Mouse (Mus musculus): ENCODE data around the gene Wbp2. TPM values are rescaled to one million over a fixed set of nuclear protein-coding genes. Genes with fewer than 3 reads are reported as not detected.
"Not testable (repeated sequence)": the region's sequence is repeated elsewhere in the genome, so short reads cannot be mapped to it uniquely, and the experiment has no call there.

The Wbp2 gene
- total RNA-seq, 1 experiment from 2014 or later = 195 TPM

DNA sequence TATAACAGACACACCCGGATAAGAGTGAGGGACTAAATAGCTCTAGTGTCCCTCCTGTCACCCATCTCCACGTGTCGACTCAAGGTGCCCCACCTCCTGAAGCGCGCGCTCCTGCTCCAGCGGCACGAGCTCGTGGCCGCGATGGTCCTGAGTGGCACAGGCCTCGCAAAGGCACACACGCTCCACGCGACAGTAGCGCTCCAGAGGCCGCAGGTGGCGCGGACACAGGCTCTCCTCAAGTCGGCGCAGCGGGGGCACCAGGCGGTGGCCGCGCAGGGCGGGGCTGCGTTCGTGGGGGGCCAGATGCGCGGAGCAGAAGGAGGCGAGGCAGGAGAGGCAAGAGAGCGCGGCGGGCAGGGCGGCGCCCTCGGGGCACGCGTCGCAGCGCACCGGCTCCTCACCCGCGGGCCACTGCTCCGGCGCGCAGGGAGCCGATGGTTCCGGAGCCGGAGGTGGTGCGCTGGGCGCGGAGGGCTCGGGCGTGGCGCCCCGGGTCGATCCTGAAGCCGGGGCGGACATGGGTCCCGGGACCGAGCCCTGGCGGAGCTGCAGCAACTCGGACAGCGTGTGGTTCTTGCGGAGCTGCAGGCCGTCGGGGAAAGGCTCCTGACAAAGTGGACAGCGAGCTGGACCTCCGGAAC, 22.8 kb upstream of the Wbp2 start:
- DNase-seq = no peak

DNA sequence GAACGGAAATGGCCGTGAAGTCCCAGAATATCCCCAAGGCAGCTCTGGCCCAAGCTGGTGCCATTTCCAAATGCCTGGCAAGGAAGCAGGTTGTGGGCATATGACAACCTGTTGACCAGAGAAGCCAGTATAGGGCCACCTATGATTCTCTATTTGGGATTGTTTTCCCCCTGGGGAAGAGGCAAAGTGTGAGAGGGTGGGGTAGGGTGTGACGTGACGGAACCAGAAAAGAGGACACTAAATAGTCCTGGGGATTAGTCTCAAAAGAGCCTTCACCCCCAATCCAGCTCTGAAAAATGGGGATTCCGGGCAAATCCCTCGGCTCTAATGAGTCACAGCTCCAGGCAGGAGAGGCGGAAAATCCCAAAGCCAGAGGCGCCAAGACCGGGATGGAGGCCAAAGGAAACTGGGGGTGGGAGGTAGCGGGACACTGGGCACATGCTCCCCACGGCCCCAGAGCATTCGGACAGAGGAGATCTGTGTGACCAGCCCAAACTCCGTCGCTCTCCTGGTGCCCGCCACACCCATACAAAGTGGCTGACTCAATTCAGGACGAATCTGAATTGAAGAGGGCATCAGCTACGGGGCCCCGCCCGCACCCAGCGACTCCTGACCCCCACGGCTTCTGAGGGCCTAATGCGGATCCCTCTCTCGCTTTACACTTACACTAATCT, 21.8 kb upstream of the Wbp2 start:
- DNase-seq = peak; percentile 66

DNA sequence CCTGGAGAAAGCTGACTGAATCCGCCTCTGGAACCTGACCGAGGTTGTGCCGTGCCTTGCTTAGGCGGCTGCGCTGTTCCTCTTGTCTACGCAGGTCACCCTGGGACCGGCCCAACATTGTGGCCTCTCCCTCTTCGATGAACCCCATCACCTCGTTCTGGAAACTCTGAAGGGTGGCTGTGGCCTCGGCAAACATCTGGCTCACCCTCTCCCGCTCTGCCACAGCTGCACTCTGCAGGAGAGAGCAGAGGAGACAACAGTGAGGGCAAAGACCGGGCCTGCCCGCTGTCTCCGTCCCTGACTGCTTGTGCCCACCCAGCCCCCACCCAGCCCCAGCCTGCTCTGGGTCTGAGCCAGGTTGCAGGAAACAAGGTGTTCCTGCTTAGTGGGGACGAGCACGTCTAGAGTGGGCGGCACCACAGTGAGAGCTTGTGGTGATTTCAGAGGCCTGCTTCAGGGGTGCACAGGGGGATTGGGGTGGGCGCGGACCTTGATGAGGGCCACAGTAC, 21.0 kb upstream of the Wbp2 start:
- DNase-seq = no peak

DNA sequence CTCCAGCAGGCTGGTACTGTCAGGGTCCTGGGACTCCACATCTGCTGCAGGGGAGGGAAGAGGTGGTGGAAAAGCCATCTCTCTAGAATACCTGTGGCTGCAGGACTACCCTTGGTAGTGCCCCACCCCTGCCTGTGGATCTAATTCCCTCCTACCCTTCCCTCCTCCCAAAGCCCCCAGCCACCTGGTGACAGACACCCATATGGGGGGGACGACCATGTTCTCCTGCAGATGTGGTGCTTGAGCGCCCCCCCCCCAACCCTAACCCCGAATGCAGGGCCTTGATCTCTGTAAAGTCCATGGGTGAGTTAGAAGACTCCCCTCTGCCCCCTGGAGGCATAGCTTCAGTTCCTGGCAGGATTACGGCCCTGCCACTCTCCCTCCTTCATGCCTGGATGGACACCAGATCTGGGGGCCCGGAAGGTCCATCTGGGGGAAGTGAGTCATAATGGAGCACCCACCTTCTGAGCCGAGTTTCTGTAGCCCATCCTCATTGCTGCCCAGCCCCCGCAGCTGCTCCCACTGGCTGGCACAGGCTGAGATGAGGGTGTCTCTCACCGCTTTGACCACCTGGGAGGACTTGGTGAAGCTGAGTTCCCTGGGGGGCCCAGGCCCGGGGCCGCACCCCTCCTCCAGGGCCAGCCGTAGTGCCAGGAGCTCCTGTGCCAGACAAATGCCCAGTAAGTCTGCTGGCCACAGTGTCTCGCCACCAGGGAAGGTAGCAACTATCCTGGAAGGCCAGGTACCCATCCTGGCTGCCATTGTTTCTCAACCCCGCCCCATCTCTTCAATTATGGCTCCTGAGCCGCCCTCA, 20.4 kb upstream of the Wbp2 start:
- DNase-seq = no peak

DNA sequence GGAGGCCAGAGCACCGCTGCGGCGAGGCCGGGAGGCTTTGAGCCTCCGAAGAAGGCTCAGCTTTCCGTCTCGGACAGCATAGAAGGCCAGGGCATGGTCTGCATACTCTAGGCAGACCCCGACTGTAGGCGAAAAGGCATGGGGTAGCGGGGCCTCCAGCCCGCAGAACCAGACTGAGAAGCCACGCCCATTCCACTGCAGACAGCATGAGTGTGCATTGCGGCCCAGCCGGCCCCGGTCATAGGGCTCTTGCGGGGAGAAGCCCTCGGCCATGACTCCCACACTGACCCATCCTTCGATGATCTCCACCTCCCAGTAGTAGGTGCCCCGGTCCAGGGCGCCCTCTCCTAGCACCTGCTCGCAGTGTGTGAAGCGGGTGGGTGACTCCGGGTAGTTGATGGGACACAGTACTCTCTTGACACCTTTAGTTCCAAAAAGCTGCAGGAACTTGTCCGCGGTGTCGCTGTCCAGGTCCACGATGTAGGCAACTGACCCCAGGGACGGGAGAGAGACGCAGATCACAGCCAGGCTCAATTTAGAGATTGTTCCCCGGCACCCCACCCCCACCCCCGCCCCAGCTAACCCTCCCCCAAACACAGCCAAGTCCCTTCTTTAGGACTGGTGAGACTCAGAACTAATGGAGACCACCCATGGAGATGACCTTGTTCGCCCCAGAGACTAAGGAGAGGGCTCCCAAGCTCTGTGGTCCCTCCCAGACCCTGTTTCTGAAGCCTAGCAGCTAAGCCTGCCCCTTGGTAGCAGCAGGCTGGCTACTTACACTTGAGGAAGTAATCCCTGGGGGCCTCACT, 19.6 kb upstream of the Wbp2 start:
- DNase-seq = no peak

DNA sequence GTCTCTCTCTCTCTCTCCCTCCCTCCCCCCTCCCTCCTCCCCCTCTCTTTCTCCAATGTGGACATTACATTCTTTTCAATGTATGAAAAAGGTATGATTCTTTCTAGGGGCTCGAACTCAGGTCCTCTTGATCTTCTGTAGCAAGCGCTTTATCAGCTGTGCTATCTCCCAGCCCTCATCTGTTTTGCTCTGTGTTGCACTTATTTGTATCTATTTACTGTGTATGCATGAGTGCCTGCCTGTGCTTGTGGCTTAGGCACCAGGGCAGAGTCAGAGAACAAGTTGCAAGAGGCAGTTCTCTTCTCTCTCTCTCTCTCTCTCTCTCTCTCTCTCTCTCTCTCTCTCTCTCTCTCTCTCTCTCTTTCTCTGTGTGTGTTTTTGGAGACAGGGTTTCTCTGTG, 18.3 kb upstream of the Wbp2 start:
- no peak for DNase-seq

DNA sequence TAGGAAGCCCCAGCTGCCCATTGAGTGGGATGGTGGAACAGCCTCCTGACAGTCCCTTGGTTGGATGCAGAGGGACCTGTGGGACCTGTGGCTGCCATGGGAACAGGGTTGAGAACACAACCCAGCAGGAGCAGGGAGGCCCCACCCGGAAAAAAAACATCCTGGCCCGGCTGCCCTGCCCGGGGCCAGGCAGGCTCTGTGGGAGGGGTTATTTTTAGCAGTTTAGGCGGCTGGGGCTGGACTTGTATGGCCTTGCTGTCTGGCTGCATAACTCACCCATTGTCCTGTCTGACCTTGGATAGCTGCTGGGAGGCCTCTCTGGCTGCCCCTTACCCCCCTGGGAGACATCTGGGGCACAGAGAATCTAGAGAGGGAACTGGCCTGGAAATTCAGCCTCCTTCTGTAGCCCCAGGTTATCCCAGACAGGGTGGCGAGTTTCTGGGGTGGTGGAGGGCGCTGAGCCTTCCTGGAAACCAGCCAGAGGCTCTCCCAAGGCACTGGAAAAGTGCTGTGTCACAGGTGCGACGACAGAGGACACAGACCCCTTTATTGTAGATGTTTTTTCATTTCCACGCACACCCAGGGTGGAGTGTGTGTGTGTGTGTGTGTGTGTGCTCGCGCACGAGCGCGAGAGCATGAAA, 17.3 kb upstream of the Wbp2 start:
- DNase-seq = peak; percentile 64

DNA sequence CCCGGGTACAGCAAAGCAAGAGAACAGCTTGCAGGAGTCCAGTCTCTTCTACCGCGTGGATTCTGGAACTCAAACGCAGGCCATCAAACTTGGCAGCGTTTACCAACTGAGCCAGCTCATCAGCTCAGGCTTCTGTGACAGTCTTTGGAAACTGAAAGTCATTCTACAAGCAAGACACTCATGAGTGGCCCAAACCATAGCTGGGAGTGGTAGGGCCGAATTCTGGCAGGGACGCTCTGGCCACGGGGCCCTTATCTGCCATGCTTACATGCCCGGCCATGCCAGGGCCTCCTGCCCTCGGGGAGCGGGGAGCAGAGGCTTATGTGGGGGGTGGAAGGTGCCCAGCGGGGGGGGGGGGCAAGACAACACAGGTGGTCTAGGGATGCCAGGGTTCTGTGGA, 16.8 kb upstream of the Wbp2 start:
- DNase-seq = no peak

DNA sequence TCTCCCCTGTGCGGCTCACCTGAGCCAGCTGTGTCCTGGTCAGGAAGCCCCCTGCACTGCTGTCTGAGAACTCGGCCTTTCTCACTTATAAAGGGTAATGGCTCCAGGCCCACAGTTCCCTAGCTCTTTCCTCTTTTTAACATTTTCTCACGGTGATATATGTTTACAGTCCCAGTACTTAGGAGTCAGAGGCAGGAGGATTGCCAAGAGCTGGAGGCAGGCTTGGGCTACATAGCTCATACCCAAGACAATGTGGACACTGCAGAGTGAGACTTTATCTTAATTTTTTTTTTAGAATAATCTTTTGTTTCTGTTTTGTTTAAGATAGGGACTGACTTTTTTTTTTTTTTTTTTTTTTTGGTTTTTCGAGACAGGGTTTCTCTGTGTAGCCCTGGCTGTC, 15.7 kb upstream of the Wbp2 start:
- no peak for DNase-seq

DNA sequence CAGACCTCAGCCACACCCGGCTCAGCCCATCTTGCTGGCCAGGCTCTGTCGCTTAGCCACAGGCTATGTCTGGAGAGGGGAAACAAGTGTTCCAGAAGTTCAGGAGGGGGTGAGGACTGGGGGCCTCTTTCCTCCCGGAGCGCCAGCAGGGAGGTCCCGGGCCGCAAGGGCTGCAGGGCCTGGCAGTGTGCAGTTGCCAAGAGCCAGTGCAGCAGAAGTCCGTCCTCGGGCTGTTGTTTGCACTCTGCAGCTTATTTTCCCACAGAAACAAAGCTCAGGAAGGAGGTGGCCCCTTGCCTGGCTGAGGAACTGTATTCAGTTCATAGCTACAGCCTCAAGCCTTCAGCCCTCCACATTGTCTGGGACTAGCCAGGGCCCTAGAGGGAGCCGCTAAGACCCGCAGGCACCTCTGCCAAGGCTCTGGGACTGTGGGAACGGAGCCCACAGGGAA, 15.2 kb upstream of the Wbp2 start:
- DNase-seq = no peak

DNA sequence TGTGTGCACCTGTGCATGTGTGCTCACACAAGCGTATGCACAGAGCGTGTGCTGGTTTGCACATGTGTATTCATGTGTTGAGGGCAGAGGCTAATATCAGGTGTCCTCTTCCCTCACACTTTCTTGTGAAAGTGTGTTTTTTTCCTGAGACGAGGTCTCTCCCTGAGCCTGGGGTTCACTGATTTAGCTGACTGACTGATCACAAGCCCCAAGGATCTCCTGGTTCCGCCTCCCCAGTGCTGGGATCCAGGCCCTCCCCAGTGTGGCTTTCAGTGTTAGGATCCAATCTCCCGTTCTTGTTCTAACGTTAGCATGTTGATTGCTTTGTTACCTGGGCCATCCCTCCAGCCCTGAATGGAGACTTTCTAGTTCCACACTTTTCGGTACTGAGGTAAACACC, 14.0 kb upstream of the Wbp2 start:
- no peak for DNase-seq

DNA sequence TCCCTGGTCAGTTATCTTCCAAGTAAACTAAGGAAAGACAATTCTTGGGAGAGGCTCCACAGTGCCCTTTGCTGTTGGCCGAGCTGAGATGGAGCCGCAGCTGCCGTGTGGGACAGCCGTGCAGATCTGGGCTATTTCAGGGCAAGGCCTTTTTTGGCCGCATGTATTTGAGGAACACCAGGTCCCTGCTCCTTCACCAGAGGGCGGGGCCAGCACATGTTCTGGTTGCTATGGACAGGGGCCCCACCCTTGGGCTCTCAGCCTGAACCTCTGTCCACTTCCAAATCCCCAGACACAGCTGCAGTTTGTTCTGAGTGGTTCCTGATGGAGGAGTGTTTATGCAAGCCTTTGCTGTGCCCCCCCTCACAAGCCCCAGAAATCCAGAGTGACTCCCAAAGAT, 13.6 kb upstream of the Wbp2 start:
- no peak for DNase-seq

DNA sequence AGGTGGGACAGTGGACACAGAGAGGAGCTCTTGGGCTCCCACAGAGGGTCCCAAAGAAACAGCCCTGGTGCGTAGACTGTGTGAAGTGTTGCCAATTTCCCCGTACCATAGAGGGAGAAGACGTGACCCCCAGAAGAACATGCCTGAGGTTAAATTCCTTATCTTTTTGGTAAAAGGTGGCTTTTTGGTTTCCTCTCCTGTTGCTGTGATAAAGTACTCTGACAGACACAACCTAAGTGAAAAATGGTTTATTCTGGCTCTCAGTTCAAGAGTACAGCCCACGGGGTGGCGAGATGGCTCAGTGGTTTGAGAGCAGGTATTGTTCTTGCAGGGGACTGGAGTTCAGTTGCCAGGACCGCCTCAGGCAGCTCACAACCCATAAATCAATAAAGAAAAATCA, 12.7 kb upstream of the Wbp2 start:
- DNase-seq = no peak

DNA sequence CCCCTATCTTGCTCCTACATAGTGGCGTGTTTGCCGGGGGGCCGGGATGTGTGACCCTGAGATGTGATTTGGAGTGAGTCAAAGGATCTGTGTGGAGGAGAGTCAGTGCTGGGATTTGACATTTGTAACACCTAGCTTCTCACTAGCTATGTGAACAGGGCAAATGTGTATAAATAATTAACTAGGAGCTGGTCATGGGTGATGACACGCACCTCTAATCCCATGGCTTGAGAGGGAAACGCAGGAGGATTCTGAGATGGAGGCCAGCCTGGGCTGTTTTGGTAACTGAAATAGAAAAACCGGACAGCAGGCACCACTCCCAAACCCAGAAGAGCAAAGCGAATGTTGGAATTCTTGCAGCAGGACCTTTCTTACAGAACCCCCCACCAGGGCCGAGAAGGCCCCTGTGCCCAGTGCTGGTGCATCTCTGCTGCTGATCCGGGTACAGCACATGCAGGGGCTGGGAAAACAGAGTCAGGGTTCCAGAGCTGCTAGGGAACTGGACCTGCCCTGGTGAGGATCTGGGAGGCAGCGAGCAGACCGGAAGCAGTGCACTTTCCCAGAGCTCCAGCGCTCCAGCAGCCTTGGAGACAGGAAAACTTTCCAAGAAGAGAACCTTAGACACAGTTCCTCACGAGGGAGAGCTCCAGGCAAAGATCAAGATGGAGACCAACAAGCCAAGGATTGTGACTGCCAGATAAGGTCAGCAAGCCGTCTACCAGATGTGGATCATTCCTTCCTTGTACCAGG, 12.1 kb upstream of the Wbp2 start:
- no peak for DNase-seq

DNA sequence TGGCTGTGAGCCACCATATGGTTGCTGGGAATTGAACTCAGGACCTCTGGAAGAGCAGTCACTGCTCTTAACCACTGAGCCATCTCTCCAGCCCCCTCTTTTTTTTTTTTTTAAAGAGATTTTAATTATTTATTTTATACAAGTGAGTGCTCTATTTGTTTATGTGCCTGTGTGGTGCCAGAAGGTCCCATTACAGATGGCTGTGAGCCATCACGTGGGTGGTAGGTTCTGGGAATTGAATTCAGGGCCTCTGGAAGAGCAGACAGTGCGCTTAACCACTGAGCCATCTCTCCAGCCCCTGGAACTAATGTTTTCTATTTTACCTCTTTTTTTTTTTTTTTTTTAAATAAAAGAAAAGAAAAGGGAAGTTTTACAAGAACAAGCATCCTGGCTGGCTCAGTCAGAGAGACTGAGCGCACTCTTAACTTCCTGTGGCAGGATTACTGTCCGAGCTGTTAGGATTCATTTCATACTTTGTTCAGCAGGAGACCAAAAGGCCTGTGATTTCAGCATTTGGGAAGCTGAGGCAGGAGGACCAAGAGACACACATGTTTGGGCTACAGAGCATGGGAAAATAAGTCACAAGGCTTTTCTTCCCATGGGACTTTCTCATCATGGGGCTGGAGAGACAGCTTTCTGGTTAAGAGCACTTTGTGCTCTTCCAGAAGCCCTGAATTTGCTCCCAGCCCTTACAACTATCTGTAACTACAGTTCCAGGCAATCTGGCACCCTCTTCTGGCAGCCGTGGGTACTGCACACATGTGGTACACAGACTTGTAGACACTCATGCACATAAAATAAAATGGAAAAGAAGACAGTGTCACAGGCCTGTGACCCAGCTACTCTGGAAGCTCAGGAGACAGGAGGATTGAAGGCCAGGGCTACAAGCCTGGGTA, 9.7 kb upstream of the Wbp2 start:
- no peak for DNase-seq

DNA sequence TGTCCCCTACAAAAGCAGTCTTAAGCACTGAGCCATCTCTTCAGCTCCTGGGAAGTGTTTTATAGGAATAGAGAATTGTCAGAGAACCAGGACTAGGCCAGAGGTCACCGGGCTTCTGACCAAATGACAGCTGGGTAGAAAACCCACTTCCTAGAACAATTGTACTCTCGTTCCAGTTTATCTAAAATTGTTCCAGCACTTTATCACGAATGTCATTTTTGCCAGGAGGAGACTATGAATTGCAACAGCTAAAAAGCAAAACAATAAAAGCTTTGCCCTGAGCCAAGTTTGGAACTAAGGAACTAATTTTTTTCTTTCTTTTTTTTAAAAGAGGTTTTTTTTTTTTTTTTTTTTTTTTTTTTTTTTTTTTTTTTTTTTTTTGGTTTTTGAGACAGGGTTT, 8.8 kb upstream of the Wbp2 start:
- peak; percentile 58 for DNase-seq

DNA sequence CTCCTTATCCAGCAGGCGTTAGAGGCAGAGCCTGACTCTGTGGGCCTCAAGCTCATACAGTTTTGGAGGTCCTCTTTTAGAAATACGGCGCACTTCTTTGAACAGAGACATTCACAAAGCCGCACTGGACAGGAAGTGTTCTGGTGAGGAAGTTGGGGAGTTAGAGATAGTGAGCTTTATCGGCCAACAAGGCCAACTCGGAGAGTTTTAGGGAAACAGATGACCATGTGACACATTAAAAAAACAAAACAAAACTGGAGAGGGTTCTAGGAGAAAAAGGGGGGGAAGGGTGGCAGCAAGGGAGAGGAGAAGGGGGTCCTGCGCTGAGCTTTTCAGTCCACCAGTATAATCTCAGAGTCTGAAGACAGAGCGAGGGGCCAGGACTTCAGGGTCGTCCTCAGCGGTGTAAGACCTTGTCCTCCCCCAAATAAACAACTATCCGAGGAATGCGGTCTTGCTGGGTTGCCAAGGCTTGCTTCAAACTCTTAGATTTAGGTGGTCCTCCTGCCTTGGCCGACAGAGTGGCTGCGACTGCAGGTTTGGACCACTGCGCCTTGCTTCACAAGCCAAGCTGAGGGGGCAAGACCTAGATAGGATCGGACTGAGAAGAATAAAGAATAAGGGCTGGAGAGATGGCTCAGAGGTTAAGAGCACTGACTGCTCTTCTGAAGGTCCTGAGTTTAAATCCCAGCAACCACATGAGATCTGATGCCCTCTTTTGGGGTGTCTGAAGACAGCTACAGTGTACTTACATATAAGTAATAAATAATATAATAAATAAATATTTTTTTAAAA, 7.2 kb upstream of the Wbp2 start:
- no peak for DNase-seq

DNA sequence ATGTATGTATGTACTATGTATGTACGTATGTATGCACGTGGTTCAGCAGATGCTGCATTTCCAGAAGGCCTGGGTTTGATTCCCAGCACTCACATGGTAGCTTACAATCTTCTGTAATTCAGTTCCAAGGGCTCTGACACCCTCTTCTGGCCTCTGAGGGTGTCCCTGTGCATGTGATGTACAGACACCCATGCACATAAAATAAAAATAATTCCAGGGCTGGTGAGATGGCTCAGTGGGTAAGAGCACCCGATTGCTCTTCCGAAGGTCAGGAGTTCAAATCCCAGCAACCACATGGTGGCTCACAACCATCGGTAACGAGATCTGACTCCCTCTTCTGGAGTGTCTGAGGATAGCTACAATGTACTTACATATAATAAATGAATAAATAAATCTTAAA, 6.2 kb upstream of the Wbp2 start:
- not testable (repeated sequence) for DNase-seq

DNA sequence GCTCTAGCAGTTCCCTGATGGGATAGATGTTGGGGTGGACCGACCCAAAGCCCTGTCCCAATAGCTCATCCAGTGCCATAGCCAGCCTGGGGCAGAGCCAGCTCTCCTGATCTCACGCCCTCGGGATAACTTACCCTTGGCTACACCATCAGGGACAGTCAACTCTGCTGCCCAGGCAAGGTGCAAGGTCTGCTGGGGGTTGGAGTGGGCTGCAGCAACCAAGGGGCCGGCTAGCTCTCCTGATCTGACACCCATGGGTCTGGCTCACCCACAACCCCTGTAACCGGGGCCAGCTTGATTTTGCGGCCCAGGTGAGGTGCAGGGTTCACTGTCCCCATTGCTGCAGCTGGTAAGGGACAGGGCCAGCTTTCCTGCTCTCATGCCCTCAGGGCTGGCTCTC, 4.8 kb upstream of the Wbp2 start:
- DNase-seq = no peak

Data from adrenal gland, postnatal 25 days (tissue).